ENCODE assay signal across 8 mouse cellular contexts in the genomic region with DNA sequence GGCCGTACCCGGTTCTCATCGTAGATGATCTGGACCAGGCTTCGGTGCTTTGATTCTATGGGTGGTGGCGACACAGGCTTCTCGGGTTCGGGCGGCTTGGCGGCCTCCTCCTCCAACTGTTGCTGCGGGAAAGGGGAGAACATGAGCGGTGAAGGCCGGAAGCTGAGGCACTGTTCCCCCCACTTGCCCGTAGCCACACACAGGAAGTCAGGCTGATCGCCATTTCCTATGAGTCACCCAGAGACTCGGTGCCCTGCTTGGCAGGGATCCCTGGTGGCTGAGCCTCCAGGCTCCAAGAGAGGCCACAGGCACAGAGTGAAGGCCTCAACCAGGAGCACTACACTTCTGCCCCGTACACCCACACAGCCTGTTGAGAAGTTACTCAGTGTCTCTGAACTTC.
DNase-seq lines count a peak whose midpoint lies in the region; ATAC-seq and TF ChIP-seq lines count a peak whose summit lies in the region.

No protein-coding gene starts in this region.

- WGBS in lung, adult 2 months: 37% methylated on average over 16 of the region's 16 CpGs
- 95% methylated on average over 16 of the region's 16 CpGs for WGBS in forebrain, embryonic 14.5 days
- 83% methylated on average over 16 of the region's 16 CpGs for WGBS in intestine, embryonic 16.5 days

- no peak for TF ChIP-seq POLR2A in lung, adult 2 months (IDR thresholded peaks at IDR 0.05; ENCODE audit: borderline replicate concordance, extremely low read depth, low read depth, low read length)

- DNase-seq in right cerebral cortex, adult 18-20 months: peak; percentile 62
- no peak for DNase-seq in right cerebral cortex, postnatal 25 days
- peak; percentile 84 for DNase-seq in adrenal gland, postnatal 10 days
- DNase-seq in lung, adult 2 months: peak; percentile 41
- DNase-seq in thymus, adult 18-20 months: peak; percentile 55 to 62
- DNase-seq in forebrain, embryonic 14.5 days (ENCODE audit: low spot score): no peak

- H3K9me3 ChIP-seq in forebrain, embryonic 14.5 days (replicated peaks; ENCODE audit: control insufficient read depth, low read length): no peaks in the 10 kb centered on the region
- H3K9me3 ChIP-seq in intestine, embryonic 16.5 days (ENCODE audit: control insufficient read depth, low read length): peaks cover 3% of the 10 kb centered on the region; the same call in 1 of the 2 replicates

- H3K4me1 ChIP-seq in lung, adult 2 months (ENCODE audit: control insufficient read depth, insufficient read depth, low read length): peaks cover 12% of the 10 kb centered on the region
- peaks cover 29% of the 10 kb centered on the region for H3K4me1 ChIP-seq in forebrain, embryonic 14.5 days (ENCODE audit: control insufficient read depth, insufficient read depth, low read length)
- H3K4me1 ChIP-seq in intestine, embryonic 16.5 days (ENCODE audit: control insufficient read depth, insufficient read depth, low read length): peaks cover 37% of the 10 kb centered on the region

- H3K27ac ChIP-seq in forebrain, embryonic 14.5 days (ENCODE audit: low read depth, low read length): no peak overlapping the region
- no peak overlapping the region for H3K27ac ChIP-seq in intestine, embryonic 16.5 days (ENCODE audit: low read length)

- H3K36me3 ChIP-seq in forebrain, embryonic 14.5 days (ENCODE audit: control insufficient read depth, insufficient read depth, low read length): peaks cover 56% of the 10 kb centered on the region
- peaks cover 41% of the 10 kb centered on the region for H3K36me3 ChIP-seq in intestine, embryonic 16.5 days (ENCODE audit: control insufficient read depth, insufficient read depth, low read length)

- ATAC-seq in granulocyte monocyte progenitor cell, adult 5-6 weeks (replicated peaks; ENCODE audit: poor library complexity, severe bottlenecking): peak; percentile 93
- ATAC-seq in forebrain, embryonic 14.5 days: no peak
- ATAC-seq in intestine, embryonic 16.5 days: no peak

- no peak for TF ChIP-seq CTCF in lung, adult 2 months (IDR thresholded peaks at IDR 0.05; ENCODE audit: insufficient read depth, low read length)

- H3K4me3 ChIP-seq in lung, adult 2 months (replicated peaks; ENCODE audit: extremely low read depth, low read depth, low read length): no peak overlapping the region
- no peak overlapping the region for H3K4me3 ChIP-seq in forebrain, embryonic 14.5 days (ENCODE audit: low read depth, low read length)
- no peak overlapping the region for H3K4me3 ChIP-seq in intestine, embryonic 16.5 days (ENCODE audit: low read length)

- H3K27me3 ChIP-seq in forebrain, embryonic 14.5 days (replicated peaks; ENCODE audit: control insufficient read depth, insufficient read depth, low read length): no peaks in the 10 kb centered on the region
- no peaks in the 10 kb centered on the region for H3K27me3 ChIP-seq in intestine, embryonic 16.5 days (replicated peaks; ENCODE audit: control insufficient read depth, insufficient read depth, low read length)

- no peak overlapping the region for H3K4me2 ChIP-seq in forebrain, embryonic 14.5 days (ENCODE audit: low read length)
- H3K4me2 ChIP-seq in intestine, embryonic 16.5 days (ENCODE audit: low read depth, low read length): no peak overlapping the region

- H3K9ac ChIP-seq in forebrain, embryonic 14.5 days (ENCODE audit: low read length): no peak overlapping the region
- H3K9ac ChIP-seq in intestine, embryonic 16.5 days (ENCODE audit: low read depth, low read length): no peak overlapping the region

Comparison
In these comparisons a context has a peak if more than half of its experiments do, and no peak if none do; other contexts are left out.
1. DNase-seq: peak in right cerebral cortex, adult 18-20 months (single experiment), adrenal gland, postnatal 10 days (single experiment), lung, adult 2 months (single experiment) and thymus, adult 18-20 months (2 of 2); none in right cerebral cortex, postnatal 25 days (single experiment) and forebrain, embryonic 14.5 days (single experiment).